Comparison of ENCODE assay signal across 8 mouse cellular contexts in the genomic region with DNA sequence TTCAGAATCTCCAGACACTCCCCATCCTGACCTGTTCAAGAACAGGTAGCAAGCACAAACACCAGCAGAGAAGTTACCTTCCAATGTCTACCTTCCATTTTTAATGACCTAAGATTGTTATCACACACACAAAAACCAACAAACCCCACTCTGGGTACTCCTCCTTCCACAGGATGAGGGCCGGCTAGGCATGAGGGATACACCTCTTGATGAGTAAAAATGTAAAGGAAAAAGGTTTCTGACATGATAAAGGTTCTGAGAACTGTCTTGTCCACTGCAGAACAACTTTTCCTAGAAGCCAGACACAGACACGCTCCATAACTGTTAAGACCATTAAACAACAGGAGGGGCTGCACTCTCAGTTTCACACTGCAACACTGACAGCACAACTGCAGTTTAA. TPM values are rescaled to one million over a fixed set of nuclear protein-coding genes. Genes with fewer than 3 reads are reported as not detected.
DNase-seq lines count a peak whose midpoint lies in the region; ATAC-seq and TF ChIP-seq lines count a peak whose summit lies in the region.

No protein-coding gene starts in this region.

- no peak overlapping the region for H3K27ac ChIP-seq in lung, embryonic 14.5 days (ENCODE audit: low read depth)
- no peak overlapping the region for H3K27ac ChIP-seq in liver, embryonic 11.5 days (ENCODE audit: low read depth, low read length)

- H3K9me3 ChIP-seq in lung, embryonic 14.5 days (ENCODE audit: low read depth, low read length) = no peaks in the 10 kb centered on the region
- no peaks in the 10 kb centered on the region for H3K9me3 ChIP-seq in liver, embryonic 11.5 days (ENCODE audit: control insufficient read depth, low read length)

- 55% methylated on average over 2 of the region's 2 CpGs for WGBS in lung, embryonic 14.5 days
- WGBS in liver, embryonic 11.5 days = 57% methylated on average over 2 of the region's 2 CpGs

- peak overlapping the region; percentile 14; the same call in 1 of the 2 replicates for H3K4me3 ChIP-seq in lung, embryonic 14.5 days (ENCODE audit: low read depth, low read length)
- no peak overlapping the region for H3K4me3 ChIP-seq in liver, embryonic 11.5 days (ENCODE audit: low read depth, low read length)

- no peaks in the 10 kb centered on the region for H3K27me3 ChIP-seq in lung, embryonic 14.5 days (ENCODE audit: insufficient read depth, low read length)
- H3K27me3 ChIP-seq in liver, embryonic 11.5 days (replicated peaks; ENCODE audit: control insufficient read depth, insufficient read depth, low read length) = no peaks in the 10 kb centered on the region

- H3K9ac ChIP-seq in lung, embryonic 14.5 days = no peak overlapping the region; the same call in 1 of the 2 replicates
- H3K9ac ChIP-seq in liver, embryonic 11.5 days (ENCODE audit: low read depth, low read length) = no peak overlapping the region

- no peak for ATAC-seq in lung, embryonic 14.5 days (ENCODE audit: insufficient read depth)
- ATAC-seq in liver, embryonic 11.5 days (replicated peaks; ENCODE audit: low FRiP score) = no peak

- H3K4me2 ChIP-seq in lung, embryonic 14.5 days = peak overlapping the region; percentile 35
- peak overlapping the region; percentile 16 for H3K4me2 ChIP-seq in liver, embryonic 11.5 days

- DNase-seq in cerebellum, postnatal 10 days = peak; percentile 18 to 42
- DNase-seq in cerebellum, adult 8-10 months = no peak
- DNase-seq in lung, embryonic 14.5 days = no peak
- DNase-seq in lung, postnatal 14 days = no peak
- no peak for DNase-seq in liver, embryonic 11.5 days (ENCODE audit: low spot score)
- peak; percentile 10 for DNase-seq in retina, postnatal 1 day
- DNase-seq in ovary, postnatal 10 days (ENCODE audit: low spot score) = no peak
- no peak for DNase-seq in left cerebral cortex, postnatal 36 days (ENCODE audit: low spot score in 2 of 2)

- 0 out of 2 replicates have a peak, but pooled peaks cover 5% of the 10 kb centered on the region for H3K4me1 ChIP-seq in lung, embryonic 14.5 days (ENCODE audit: insufficient read depth)
- H3K4me1 ChIP-seq in liver, embryonic 11.5 days (replicated peaks; ENCODE audit: control insufficient read depth, insufficient read depth, low read length) = peaks cover 6% of the 10 kb centered on the region; the same call in 1 of the 2 replicates

- intact Hi-C loops in left cerebral cortex, postnatal 36 days (cut with DNase I) = loop anchor here (10.0 kb wide), 2 partner anchors 171 to 1629 kb away; no protein-coding TSS in a partner anchor

- H3K36me3 ChIP-seq in lung, embryonic 14.5 days (ENCODE audit: insufficient read depth) = no peaks in the 10 kb centered on the region
- H3K36me3 ChIP-seq in liver, embryonic 11.5 days (ENCODE audit: control insufficient read depth, insufficient read depth, low read length) = no peaks in the 10 kb centered on the region

- TF ChIP-seq CTCF in lung, embryonic 14.5 days (IDR thresholded peaks at IDR 0.05; ENCODE audit: low read depth) = no peak

RNA-seq across cellular contexts. Expression of a gene that starts 3.7 kb away (rescaled TPM):
- polyA plus RNA-seq in lung, embryonic 14.5 days (2014; fragmentation: Nextera tagmentation; extraction: Ambion mirVana) = 35.5 and 37.6 TPM in 2 replicates
- 18.9 and 19.7 TPM in 2 replicates for polyA plus RNA-seq in liver, embryonic 11.5 days (2014; fragmentation: Nextera tagmentation; extraction: Ambion mirVana)
- 10 to 100 TPM; 37.9 to 43.3 TPM for total RNA-seq in left cerebral cortex, postnatal 36 days (2021)

Comparison
In these comparisons a context has a peak if more than half of its experiments do, and no peak if none do; other contexts are left out.
1. DNase-seq: peak in cerebellum, postnatal 10 days (2 of 2) and retina, postnatal 1 day (single experiment); none in cerebellum, adult 8-10 months (single experiment), lung, embryonic 14.5 days (single experiment), lung, postnatal 14 days (single experiment), liver, embryonic 11.5 days (single experiment), ovary, postnatal 10 days (single experiment) and left cerebral cortex, postnatal 36 days (0 of 2).